Mouse (Mus musculus) heart, adult 8-10 months (tissue): ENCODE results near the gene Adipor2. TPM values are rescaled to one million over a fixed set of nuclear protein-coding genes. Genes with fewer than 3 reads are reported as not detected.

Experiments
- DNase-seq: peaks from one replicate; pipeline ENCODE4 v3.0.0; 2022; ENCODE audit warnings: low spot score
- total RNA-seq, 4 experiments: library from RNA; stranded (reverse); gene quantifications; 2 replicates each; pipeline ENCODE4 v1.2.4; 2022

Adipor2 gene
- total RNA-seq, 4 experiments from 2014 or later = 53.7 to 69.1 (median 61.2) TPM

DNA sequence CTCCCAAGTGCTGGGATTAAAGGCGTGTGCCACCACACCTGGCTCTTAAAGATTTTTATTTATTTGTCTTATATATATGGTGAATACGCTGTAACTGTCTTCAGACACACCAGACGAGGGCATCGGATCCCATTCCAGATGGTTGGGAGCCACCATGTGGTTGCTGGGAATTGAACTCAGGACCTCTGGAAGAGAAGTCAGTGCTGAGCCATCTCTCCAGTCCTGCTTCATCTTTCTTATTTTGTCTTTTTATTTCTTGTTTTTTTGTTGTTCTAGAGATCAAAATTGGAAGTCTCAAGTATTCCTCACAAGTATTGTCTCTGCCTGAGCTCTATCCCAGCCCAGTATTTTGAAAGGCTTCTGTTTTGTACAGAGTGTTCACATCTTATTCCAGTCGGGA, 2.9 kb upstream of the Adipor2 start:
- DNase-seq = no peak

DNA sequence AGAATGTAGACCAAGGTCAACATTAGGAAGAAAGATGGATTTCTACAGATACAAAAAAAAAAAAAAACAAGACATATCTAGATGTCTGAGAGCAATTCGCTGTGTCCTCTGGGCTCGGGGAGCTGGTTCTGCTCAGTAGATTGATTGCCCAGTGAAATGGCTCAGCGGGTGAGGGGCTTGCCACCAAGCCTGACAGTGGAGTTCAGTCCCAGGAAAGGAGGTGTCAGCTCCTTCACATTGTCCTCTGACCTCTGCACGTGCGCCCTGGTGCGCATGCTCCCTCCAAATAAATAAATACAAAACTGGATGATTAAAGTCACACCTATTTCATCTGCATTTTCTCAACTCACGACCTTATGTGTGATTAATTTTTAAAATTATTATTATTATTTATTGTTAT, 1.9 kb upstream of the Adipor2 start:
- no peak for DNase-seq

DNA sequence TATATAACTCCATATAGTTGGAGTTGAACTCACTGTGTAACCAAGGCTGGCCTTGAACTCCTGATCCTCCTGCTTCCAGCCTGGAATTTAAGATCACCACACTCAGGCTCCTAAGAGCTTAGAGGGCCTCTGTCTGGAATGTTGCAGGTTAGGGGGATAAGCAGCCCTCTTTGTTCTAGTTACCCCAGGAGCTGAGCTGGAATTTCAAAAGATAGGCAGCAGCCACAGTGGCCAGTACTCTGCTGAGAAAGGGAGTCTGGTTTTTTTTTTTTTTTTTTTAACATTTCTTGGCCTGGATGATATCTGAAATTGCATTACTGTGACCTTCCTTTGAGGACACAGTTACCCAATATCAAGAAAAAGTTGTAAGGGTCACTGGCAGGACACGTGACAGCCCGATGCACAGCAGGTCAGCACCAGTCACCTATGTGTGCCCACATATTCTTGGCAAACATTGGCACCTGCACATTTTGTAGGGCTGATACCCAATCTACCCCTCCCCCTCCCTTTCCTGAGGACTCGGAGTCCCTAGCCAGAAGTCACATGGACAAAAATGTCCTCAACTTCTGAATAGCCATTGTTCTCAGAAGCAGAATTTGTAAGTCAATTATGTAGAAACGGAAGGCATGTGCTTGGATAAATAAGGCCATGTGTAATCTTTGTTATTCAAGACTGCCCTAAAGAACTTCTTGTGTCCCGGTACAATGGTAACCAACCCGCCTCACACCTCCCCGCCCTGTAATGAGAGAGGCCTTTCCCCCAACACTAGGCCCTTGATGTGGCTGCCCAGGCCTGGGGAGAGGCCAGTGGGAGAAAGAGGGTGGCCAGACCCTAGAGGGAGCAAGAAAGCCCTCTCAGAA, 1.1 kb upstream of the Adipor2 start:
- peak; percentile 78 for DNase-seq

DNA sequence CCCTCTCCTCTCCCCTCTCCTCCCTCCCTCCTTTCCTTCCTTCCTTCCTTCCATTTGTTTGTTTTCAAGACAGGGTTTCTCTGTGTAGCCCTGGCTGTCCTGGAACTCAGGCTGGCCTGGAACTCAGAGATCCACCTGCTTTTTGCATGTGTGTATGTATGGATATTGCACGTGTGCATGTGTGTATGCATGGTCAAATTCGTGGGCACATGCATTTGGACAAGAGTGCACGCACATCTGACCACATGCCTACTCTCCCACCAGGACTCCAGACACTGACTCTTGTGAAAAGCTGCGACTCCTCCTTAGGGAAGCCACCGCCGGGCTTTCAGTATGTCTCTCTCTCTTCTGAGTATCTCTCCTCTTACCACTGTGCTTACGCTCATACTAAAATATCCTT, 317 bp upstream of the Adipor2 start:
- DNase-seq = no peak

DNA sequence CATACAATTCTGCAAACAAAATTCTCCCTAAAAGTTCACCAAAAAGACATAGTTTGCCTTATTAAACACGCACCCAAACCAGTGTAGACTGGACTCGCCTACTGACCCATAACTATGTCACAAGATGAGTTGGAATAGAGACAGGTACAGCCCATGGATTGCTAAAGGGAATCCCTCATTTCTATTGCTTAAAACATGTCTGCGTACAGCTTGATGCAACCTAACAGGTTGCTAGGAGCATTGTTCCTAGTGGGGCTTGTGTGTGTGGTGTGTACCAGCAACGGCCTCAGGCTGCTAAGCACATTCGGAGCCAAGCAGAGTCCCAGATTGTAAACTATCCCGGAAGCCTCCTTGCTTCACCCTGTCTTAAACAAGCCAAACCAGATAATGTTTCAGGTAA, 861 bp downstream of the Adipor2 start:
- DNase-seq = no peak

DNA sequence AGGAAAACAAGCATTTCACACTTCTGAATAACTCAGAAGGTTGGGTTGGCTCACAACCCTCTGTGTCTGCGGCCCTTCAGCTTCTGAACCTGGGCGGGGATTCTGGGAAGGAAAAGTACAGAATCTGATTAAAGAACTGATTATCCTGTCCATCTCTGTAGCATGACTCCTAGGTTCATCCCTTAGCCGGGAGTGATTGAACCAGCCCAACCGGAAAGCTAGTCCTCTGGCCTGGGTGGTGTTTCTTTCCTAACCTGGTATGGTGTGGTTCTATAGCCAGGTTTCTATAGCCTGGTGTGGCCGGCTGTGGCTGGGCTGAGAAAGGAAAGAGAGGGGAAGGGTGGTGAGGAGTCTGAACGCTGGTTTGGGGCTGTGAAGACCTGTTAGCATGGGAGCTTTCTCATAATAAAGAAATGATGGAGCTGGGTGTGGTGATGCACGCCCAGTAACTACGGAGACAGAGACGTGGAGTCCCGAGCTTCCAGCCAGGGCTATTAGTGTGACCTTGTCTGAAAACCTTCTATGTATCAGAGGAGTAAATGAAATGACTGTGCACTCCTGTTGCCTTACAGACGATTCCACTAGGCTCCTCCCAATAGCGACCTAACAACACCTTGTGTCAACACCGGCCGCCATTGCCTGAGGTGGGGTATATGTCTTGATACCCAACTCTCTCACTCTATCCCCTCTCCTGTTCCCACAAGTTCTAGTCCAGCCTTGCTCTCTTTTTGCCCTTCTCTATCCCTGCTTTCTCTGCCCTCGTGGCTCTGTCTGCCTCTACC, 3.1 kb downstream of the Adipor2 start:
- no peak for DNase-seq

DNA sequence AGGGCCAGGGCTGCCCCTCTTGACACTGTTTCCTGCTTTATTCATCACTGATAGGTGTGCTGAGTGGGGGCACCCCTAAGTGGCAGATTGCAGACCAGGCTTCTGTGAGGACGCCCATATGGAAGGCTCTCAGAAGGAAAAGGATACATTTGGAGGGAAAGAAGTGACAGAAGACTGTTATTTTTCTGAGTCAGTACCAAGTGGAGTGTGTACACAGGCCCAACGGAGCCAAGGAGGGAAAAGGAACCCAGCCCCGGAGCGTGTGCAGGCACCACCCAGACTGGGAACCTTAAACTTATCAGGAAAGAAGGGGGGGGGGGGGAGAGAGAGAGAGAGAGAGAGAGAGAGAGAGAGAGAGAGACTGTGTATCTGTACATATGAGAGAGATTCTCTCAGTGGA, 4.9 kb downstream of the Adipor2 start:
- no peak for DNase-seq

DNA sequence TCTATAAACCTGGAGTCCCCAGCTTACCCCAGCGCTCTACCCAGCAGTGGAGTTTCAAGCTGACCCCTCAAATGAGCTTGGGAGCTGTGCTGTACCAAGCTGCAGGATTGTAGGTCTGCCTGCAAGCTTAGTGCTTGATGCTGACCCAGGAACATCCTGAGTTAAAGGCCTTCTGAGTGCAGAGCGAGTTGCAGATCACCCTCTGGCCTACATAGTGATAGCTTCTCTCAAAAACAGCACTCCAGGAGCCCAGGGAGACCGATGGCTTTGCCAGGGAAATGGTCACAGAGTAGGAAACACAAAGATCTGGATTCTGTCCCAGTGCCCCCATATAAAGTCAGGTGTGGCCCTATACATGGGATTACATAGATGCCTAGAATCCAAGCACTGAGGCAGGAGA, 6.0 kb downstream of the Adipor2 start:
- no peak for DNase-seq

DNA sequence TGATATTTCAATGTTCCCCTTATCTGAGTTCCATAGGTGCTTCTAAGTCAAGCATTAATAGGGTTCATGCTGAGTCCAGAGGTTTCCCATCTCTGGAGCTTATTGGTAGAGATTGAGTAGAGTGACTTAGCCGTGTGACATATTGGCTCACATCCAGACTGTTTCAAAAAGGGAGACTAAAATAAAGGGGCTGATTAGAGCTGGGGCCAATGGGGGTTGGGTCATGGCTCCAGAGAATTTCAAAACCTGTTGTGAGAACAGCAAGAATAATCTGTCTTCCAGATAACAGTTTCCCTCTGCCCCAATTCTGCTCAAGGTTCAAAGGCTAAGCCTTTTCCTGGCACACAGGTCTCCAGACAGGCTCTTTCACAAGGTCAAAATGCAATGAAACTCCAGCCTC, 7.7 kb downstream of the Adipor2 start:
- DNase-seq = no peak

DNA sequence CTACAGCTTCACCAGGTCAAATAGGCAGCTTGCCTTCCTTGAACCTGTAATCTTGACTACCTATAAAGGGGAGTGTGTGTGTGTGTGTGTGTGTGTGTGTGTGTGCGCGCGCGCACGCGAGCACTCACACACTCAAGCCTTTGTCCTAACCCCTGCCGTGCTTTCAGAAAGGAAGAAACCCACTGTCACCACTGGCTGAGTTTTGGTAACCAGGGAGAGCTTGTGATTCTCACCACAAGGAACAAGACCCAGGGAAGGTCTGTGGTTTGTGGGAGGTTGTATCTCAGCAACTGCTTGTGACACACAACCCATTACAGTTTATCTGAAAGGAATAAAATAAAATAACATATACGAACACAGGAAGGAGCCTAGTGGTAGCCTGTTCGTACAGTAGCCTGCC, 8.9 kb downstream of the Adipor2 start:
- DNase-seq = no peak

DNA sequence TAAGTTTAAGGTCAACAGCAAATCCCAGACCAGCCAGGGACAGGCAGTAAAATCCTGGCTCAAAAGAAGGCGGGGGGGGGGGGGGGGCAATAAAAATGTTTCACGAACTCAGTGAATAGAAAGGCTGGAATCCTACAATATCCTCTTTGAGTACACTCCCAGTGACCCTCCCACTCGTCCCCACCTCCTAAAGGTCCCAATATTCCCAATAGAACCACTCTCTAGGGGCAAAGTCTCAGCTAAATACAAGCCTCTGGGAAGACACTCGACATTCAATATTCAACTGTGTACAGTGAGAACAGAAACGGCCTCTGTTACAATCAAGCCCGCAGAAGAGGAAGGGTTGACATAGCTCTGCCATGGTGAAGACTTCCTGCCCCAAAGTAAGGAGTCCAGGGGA, 9.7 kb downstream of the Adipor2 start:
- no peak for DNase-seq

DNA sequence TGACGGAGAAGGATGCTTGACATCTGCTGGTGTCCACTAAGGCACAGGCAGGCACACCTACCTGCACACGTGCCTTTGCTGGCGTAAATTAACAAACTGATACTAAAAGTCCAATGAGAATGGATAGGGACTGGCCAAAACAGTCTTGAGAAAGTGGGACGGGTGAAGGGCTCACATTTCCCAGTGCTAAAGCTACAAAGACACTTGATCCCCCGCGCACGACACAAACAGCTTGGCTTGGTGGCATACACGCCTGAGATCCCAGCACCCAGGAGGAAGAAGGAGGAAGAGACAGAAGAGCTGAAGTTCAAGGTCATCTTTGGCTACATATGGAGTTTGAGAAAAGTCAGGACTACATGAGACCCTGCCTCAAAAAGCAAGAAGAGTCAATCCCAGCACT, 11.0 kb downstream of the Adipor2 start:
- DNase-seq = no peak

DNA sequence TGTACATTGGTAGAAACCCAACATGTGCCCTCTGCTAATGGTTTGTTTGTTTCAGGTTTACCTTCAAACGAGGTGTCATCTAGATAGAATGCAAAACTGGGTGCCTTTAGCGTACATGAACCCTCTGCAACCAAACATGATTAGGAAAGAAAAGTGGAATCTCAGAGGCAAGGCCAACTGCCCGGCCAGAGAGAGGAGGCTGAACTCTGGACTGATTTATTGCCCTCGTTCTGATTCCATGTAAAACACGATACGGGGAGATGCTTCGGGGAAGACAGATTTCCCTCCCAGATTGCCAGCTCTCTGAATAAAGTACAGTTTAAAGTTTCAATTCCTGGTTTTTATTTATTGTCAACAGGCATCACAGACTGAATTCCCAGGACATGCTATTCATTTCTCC, 12.2 kb downstream of the Adipor2 start:
- no peak for DNase-seq

DNA sequence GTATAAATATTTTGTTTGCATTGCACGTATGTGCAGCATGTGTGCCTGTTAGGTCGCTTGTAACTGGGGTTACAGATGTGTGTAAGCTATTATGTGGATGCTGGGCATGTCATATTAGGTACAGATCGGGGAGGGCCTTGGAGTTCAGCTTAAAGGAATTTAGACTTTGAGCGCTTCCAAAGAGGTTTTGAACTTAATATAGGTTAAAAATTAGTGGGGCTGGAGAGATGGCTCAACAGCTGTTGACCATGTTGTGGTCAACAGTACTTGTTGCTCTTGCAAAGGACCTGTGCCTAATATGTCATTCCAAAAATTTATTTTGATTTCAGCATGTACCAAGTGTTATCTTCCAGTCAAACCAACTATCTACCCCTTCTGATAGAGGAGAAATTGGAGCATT, 12.7 kb downstream of the Adipor2 start:
- no peak for DNase-seq

DNA sequence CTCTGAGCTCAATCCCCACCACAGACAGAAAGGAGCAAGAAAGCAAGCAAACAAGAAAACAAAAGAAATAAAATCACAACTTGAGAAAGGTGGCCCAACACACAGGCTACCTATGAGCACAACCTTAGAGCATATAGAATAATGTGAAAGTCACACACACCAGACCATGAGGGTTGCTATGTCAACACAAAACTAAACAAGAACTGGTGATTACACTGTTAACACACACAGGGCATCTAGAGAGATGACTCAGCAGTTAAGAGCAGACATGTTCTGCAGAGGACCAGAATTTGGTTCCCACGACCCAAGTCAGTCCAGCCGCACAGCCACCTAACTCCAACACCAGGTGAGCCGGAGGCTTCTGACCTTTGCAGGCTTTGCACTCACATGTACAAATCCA, 14.5 kb downstream of the Adipor2 start:
- no peak for DNase-seq

DNA sequence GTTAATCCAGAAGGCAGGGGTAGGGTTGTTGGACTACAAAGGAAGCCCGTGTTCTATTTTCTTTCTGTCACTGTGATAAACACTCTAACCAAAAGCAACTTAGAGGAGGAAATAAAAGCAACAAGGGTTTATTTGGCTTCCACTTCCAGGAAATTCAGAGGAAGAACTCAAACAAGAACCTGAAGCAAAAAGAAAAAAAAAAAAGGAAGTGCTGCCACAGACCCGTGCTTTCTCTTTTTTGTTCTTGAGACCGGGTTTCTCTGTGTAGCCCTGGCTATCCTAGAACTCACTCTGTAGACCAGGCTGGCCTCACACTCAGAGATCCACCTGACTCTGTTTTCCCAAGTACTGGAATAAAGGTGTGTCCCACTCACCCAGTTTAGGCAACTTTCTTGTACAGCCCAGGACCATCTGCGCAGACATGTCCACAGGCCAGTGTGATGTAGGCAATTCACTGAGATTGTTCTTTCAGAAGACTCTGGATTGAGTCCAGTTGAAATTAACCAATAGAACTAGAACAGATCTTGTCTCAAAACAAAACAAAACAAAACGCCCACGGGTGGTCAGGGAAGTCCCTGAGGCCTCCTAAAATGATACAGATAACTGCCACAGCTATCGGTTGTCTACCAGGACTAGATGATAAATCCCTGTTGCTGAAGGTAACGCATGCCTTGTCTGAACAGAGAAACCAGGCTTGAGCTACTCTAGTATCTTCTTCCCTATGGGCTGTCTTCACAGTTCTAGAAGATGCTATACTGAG, 15.8 kb downstream of the Adipor2 start:
- no peak for DNase-seq

DNA sequence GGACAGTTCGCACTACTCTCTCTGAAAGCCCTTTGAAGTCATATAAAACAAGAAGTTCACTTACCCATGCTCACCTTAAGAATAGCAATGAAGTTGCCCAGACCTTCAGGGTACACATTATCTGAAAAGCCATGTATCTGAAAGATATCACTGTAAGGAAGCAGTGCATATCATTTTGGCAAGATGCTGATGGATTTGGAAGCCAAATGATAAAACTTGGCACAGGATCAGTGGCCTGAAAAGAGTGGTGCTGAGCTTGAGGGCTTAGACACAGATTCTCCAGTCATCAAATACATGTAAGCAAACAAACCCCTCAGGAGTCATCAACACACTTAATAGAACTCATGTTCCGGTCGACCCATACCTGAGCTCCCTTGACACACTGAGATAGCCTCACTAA, 16.9 kb downstream of the Adipor2 start:
- DNase-seq = no peak

DNA sequence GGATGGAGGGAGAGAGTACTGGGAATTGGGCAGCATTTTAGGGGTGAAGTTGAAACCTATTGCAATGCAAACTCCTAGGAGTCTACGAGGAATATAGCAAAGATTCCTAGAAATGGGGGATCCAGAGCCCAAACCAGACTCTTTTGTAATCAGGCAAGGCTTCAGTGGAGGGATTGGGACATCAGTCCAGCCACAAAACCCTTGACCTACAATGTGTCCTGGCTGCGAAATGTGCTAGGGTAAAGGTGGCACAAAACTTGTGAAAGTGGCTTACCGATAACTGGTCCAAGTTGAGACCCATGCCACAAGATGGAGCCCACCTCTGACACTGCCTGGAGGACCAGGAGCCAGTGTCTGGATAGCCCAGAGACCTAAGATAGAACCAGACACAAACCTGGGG, 18.1 kb downstream of the Adipor2 start:
- no peak for DNase-seq

DNA sequence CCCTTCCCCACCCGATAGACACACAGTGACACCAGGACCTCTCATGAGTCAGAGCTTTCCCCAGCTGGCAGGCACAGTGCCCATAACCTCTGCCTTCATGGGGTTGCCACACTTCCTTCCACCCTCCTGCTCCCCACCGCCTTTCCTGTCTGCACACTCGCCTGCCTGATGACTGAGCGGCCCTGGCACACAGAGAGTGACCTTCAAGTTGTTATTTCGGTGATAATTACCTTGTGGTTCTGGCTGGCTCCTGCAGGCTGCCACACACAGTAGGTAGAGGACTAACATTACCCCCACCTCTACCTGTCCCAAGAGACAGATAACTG, 21.2 kb downstream of the Adipor2 start:
- peak; percentile 75 for DNase-seq

DNA sequence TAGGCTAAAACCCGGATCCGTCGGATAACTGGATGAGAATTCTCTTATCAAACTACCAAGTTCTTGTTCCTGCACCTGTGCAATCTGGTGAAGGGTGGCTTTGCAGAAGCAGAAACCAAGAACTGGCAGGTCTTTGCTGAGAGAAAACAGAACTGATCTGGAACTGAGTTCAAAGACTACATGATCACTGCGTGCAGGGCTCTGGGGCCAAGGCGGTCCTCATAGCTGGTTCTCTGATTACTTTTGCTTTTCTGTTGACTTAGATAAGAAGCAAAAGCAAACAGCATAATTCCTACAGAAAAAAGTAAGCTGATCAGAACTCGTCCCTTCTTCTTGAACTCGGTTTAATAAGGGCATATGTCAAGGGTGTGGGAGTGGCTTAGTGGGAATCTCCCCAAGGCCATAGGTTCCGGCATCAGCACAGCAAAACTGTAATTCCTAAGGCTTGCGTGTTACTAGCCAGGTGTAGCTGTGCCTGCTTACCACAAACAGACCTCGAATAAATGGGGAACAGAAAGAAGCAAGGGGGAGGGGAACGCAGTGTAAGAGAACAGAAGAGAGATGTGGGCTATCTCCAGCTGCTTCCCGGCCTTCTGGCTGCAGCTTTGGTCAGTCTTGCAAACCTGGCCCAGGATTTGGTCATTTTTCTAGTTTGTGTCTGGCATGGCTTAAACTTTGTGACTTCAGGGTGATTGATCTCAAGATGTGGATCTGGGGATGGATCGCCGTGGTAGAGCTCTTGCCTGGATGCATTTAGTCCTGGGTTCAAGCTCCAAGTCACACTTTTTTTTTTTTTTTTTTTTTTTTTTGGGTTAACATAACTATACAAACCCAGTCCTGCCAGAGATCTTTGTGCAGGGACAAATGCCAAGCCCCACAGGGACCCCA, 21.8 kb downstream of the Adipor2 start:
- no peak for DNase-seq

DNA sequence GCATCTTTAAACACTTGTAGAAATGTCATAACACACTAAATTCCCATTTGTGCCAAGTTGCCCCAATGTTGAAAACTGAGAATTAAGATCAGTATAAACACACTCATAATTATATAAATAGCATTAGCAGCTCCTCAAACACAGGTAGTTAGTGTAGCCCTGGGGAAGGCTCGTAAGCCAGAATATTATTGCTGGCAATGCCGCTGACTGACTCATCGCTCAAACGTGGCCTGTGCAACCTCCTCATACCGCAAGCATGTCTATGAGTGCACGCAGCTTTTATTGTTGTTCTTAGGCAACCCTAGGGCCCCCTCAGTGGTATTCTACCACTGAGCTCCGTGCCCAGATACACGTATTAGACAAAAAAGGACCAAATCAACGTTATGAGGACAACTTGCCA, 24.7 kb downstream of the Adipor2 start:
- DNase-seq = no peak

DNA sequence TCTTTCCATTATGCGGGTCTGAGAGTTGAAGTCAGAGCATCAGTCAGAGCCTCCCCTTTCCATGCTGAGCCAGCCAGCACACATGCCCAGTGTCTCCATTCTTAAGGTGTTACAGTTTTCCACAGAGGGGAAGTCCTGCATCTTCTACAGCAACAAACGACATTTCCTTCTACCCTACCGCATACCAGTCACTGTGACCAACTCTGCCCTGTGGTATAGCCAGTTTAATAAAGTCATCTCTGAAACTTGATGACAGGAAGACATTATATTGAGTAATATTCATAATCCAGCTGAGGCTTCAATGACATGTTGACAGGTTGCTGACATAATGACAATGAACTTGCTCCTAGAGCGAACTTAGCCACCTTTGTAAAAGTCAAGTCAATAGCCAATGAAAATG, 26.8 kb downstream of the Adipor2 start:
- DNase-seq = no peak
